Mouse (Mus musculus) 416B (cell line): ENCODE results near the gene Unc93a.
"Not testable (repeated sequence)": the region's sequence is repeated elsewhere in the genome, so short reads cannot be mapped to it uniquely, and the experiment has no call there.

Experiments
- DNase-seq: peaks from one replicate; pipeline ENCODE4 v3.0.0; 2011; ENCODE audit warnings: low read depth

The Unc93a gene

GRCm38 (mm10) chr17:13131710-13132109 is at the start of gene Unc93a:
Unc93a (minus strand) TSS chr17:13131810.
- not testable (repeated sequence) for DNase-seq

- DNase-seq = not testable (repeated sequence)
Measured at GRCm38 (mm10) chr17:13180491-13180890, 48.9 kb upstream of the Unc93a start.

GRCm38 (mm10) chr17:13179021-13179420 is 47.4 kb upstream of the Unc93a start:
- DNase-seq = not testable (repeated sequence)

GRCm38 (mm10) chr17:13177796-13178195 is 46.2 kb upstream of the Unc93a start:
- not testable (repeated sequence) for DNase-seq

GRCm38 (mm10) chr17:13175609-13176008 is 44.0 kb upstream of the Unc93a start:
- DNase-seq = not testable (repeated sequence)

- not testable (repeated sequence) for DNase-seq
Measured at GRCm38 (mm10) chr17:13174029-13174428, 42.4 kb upstream of the Unc93a start.

- not testable (repeated sequence) for DNase-seq
Measured at GRCm38 (mm10) chr17:13173578-13173977, 42.0 kb upstream of the Unc93a start.

GRCm38 (mm10) chr17:13146128-13146527 is 14.5 kb upstream of the Unc93a start:
- DNase-seq = not testable (repeated sequence)

- peak; percentile 88 for DNase-seq
Measured at GRCm38 (mm10) chr17:13144580-13145215, 13.1 kb upstream of the Unc93a start.

GRCm38 (mm10) chr17:13142665-13143064 is 11.1 kb upstream of the Unc93a start:
- DNase-seq = not testable (repeated sequence)

GRCm38 (mm10) chr17:13135356-13135755 is 3.7 kb upstream of the Unc93a start:
- DNase-seq = not testable (repeated sequence)

- DNase-seq = not testable (repeated sequence)
Measured at GRCm38 (mm10) chr17:13132352-13132751, 742 bp upstream of the Unc93a start.

- DNase-seq = not testable (repeated sequence)
Measured at GRCm38 (mm10) chr17:13129737-13130465, 1.7 kb downstream of the Unc93a start.

- not testable (repeated sequence) for DNase-seq
Measured at GRCm38 (mm10) chr17:13129324-13129723, 2.3 kb downstream of the Unc93a start.

- not testable (repeated sequence) for DNase-seq
Measured at GRCm38 (mm10) chr17:13124241-13124640, 7.4 kb downstream of the Unc93a start.

GRCm38 (mm10) chr17:13123308-13124038 is 8.1 kb downstream of the Unc93a start:
- DNase-seq = not testable (repeated sequence)

GRCm38 (mm10) chr17:13112504-13113291 is 18.9 kb downstream of the Unc93a start:
- DNase-seq = not testable (repeated sequence)

GRCm38 (mm10) chr17:13106563-13106962 is 25.0 kb downstream of the Unc93a start:
- not testable (repeated sequence) for DNase-seq

GRCm38 (mm10) chr17:13092960-13093359 is 38.6 kb downstream of the Unc93a start:
- DNase-seq = not testable (repeated sequence)

GRCm38 (mm10) chr17:13092100-13092764 is 39.4 kb downstream of the Unc93a start:
- not testable (repeated sequence) for DNase-seq

- not testable (repeated sequence) for DNase-seq
Measured at GRCm38 (mm10) chr17:13091510-13091909, 40.1 kb downstream of the Unc93a start.
